Mouse (Mus musculus) testis, adult 2 months (tissue): ENCODE results near the gene Ezh1. TPM values are rescaled to one million over a fixed set of nuclear protein-coding genes. Genes with fewer than 3 reads are reported as not detected.

ENCODE experiments used
- H3K27ac ChIP-seq: fragments of 200-500 bp; 2 replicates; pipeline ENCODE4 v1.5.1; 2012; ENCODE audit warnings: low read depth, low read length; ENCODE audit not compliant: control insufficient read depth, insufficient read depth
- H3K27me3 ChIP-seq: fragments of 200-500 bp; 2 replicates; pipeline ENCODE4 v1.6.1; 2012; ENCODE audit warnings: mild to moderate bottlenecking, low read length, moderate library complexity; ENCODE audit not compliant: control insufficient read depth, insufficient read depth
- H3K36me3 ChIP-seq: fragments of 200-500 bp; 2 replicates; pipeline ENCODE4 v1.6.1; 2012; ENCODE audit warnings: mild to moderate bottlenecking, low read length; ENCODE audit not compliant: control insufficient read depth, insufficient read depth
- H3K4me1 ChIP-seq: fragments of 200-500 bp; 2 replicates; pipeline ENCODE4 v1.6.1; 2012; ENCODE audit warnings: low read length; ENCODE audit not compliant: control insufficient read depth, insufficient read depth
- H3K4me3 ChIP-seq: fragments of 200-500 bp; 2 replicates; pipeline ENCODE4 v1.5.1; 2012; ENCODE audit warnings: low read depth, mild to moderate bottlenecking, low read length, moderate library complexity, mixed read lengths; ENCODE audit not compliant: control insufficient read depth
- CTCF ChIP-seq: fragments of 200-500 bp; IDR thresholded peaks from 2 replicates; pipeline ENCODE4 v1.5.1; 2012; ENCODE audit warnings: low read depth, mild to moderate bottlenecking, inconsistent platforms, low read length, moderate library complexity; ENCODE audit not compliant: control insufficient read depth, insufficient read depth, insufficient replicate concordance
- POLR2A ChIP-seq: fragments of 200-500 bp; IDR thresholded peaks from 2 replicates; pipeline ENCODE4 v1.6.1; 2012; ENCODE audit warnings: low read depth, mild to moderate bottlenecking, inconsistent platforms, low read length, moderate library complexity; ENCODE audit not compliant: control insufficient read depth
- polyA plus RNA-seq: library from polyadenylated mRNA; depleted of rRNA; stranded (reverse); fragments of >200 nt; gene quantifications from 2 replicates; pipeline ENCODE4 v1.2.3, GENCODE M21; 2012

The Ezh1 gene
- polyA plus RNA-seq, 1 experiment = 14.3 TPM

DNA sequence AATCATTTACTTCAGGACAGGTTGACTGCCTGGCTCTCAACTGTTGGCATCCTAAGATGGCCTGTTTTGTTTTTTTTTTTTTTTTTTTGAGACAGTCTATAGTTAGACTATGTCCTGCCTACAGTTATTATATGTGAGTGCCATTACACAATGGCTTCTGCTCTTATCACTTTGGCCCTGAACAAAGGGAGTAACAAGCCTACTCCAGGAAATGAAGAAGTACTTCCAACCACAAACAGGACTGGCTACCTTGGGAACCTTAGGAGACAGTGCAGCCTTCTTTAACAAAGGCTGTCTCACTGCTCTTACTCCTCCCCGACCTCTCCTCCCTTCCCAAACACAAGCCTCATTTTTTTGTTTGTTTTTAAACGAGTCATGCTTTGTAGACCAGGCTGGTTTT, 5.4 kb downstream of the Ezh1 start:
- no peaks in the 10 kb centered on the region for H3K27me3 ChIP-seq
- peaks cover 2% of the 10 kb centered on the region; the same call in 1 of the 2 replicates for H3K4me1 ChIP-seq
- H3K36me3 ChIP-seq = no peaks in the 10 kb centered on the region; the same call in none of the 2 replicates
- no peak for TF ChIP-seq CTCF
- no peak overlapping the region for H3K27ac ChIP-seq
- H3K4me3 ChIP-seq = no peak overlapping the region

DNA sequence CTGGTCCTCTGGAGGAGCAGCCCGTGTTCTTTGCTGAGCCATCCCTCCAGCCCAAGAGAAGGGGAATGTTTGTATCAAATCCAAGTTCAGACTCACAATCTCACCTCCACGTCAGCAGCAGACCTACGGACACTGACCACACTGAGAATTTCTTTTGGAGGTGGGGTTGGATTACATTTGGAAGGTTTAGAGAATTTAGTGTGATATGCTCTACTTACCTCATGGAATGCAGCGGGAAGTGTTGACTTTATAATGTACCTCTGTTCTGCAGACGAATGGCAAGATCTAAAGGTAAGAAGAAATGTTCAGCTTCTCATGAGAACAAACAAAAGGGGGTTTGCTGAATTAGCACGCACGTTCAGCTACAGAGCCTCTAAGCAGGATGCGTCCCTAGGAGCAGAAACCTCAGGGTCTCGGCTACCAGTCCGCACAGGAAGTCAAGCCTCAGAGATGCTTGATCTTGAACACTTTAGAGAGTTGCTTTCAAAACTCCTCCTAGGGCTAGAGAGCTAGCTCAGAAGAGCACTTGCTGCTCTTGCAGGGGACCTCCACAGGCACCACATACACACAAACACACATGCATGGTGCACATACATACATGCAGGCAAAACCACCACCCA, 7.7 kb downstream of the Ezh1 start:
- Histone ChIP-seq H3K27ac (no peak overlapping the region), H3K4me1 (no peaks in the 10 kb centered on the region), H3K27me3 (no peaks in the 10 kb centered on the region), H3K4me3 (no peak overlapping the region), H3K36me3 (no peaks in the 10 kb centered on the region; the same call in none of the 2 replicates)
- TF ChIP-seq CTCF (no peak), POLR2A (no peak)

DNA sequence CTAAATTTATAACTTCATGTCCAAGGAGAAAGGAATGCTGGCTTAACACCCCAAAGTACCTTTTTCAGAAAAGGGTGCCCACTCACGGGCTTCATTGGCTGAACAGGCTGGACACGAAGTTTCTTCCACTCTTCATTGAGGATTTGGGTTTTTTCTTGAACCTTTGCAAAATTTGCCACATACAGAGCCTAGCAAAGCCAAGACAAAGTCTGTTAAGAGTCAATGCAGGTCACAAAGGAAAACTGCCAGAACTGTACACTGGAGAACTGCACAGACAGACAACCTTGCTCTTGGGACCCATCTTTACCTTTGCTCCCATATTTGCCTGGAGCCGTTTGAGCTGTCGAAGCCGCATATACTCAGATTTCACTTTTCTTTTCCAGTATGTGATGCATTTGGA, 9.3 kb downstream of the Ezh1 start:
- H3K4me3 ChIP-seq = no peak overlapping the region
- H3K4me1 ChIP-seq = no peaks in the 10 kb centered on the region
- H3K27me3 ChIP-seq = no peaks in the 10 kb centered on the region
- no peak overlapping the region for H3K27ac ChIP-seq
- TF ChIP-seq POLR2A (no peak), CTCF (no peak)
- H3K36me3 ChIP-seq = no peaks in the 10 kb centered on the region; the same call in none of the 2 replicates

DNA sequence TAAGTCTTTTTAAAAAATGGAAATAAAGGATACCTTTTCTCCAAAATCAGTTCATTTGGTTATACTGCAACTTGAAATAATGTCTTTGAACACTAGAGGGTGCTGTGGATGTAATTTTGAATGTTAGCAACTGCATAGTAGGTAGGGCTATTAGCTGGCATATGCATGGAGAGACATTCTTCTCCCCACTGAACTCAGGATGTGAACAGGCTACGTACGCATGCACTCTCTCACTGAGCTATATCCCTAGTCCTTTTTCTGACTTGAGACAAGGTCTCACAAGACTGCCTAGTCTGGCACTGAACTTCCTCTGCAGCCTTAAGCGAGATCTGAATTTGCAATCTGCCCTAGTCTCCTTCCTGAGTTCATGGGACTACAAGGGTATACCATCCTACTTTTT, 14.3 kb downstream of the Ezh1 start:
- no peaks in the 10 kb centered on the region for H3K4me1 ChIP-seq
- peaks cover 2% of the 10 kb centered on the region for H3K36me3 ChIP-seq
- TF ChIP-seq CTCF = peak; percentile 10; the same call in 1 of the 2 replicates
- no peak for TF ChIP-seq POLR2A
- no peaks in the 10 kb centered on the region for H3K27me3 ChIP-seq
- H3K27ac ChIP-seq = no peak overlapping the region
- H3K4me3 ChIP-seq = no peak overlapping the region

DNA sequence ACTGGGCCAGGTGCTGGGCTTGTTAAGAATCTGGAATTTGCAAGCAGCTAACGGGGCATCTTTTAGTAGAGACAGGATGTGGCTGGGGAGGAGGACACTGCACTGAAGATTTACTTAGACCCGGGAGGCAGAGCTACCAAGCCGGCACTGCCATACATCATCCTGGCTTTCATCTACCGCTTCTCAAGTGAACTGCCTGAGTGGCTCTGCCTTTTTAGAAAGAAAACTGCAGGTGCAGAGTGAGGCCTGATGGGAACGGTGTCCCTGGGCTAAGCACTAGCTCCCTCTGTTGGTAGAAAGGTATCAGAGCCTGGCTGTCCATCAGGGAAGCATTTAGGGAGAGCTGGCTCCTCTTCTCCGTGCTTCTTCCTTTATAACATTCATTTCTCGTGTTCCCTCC, 25.3 kb downstream of the Ezh1 start:
- 0 out of 2 replicates have a peak, but pooled peaks cover 2% of the 10 kb centered on the region for H3K36me3 ChIP-seq
- no peak overlapping the region for H3K27ac ChIP-seq
- no peak for TF ChIP-seq POLR2A
- peak; percentile 46; the same call in 1 of the 2 replicates for TF ChIP-seq CTCF
- no peaks in the 10 kb centered on the region for H3K4me1 ChIP-seq
- H3K4me3 ChIP-seq = no peak overlapping the region
- H3K27me3 ChIP-seq = no peaks in the 10 kb centered on the region

DNA sequence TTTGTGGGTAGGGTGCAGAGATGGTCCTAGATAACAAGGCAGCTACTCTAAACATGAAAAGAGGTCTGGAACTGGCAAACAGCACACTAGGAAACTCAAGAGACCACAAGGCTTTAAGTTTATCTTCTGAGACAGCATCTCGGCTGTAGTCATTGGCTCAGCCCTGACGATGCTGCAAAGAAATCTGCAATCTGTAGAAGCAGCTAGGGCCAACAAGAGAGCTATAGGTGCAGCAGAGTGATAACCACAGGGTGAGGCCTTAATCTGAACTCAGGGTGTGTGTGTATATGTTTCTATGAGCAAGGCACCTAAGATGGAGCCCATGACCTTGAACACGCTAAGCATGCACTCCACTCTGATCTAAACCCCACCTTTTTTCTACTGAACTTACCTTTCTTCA, 26.7 kb downstream of the Ezh1 start:
- Histone ChIP-seq H3K4me3 (no peak overlapping the region), H3K4me1 (no peaks in the 10 kb centered on the region), H3K27ac (no peak overlapping the region), H3K27me3 (no peaks in the 10 kb centered on the region), H3K36me3 (0 out of 2 replicates have a peak, but pooled peaks cover 2% of the 10 kb centered on the region)
- TF ChIP-seq POLR2A (no peak), CTCF (no peak)

DNA sequence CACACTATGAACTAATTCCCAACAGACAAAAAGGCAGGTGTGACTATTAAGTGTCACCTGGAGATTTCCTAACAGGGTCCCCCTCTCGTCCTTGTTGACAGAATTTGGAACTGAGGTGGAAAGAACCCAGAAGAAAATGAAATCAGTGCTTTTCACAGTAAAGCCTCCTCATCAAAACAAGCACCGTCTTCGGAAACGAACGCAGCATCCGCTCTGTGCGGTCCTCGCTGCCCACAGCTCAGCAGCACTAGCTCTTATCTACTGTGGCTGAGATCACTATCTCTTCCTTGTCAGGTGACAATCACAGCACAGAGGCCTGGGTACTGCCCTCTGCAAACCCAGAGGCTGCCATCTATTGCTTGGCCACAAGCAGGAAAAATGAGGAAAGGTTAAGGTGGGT, 30.1 kb downstream of the Ezh1 start:
- H3K4me1 ChIP-seq = no peaks in the 10 kb centered on the region
- H3K36me3 ChIP-seq = 0 out of 2 replicates have a peak, but pooled peaks cover 2% of the 10 kb centered on the region
- H3K27me3 ChIP-seq = no peaks in the 10 kb centered on the region
- H3K4me3 ChIP-seq = no peak overlapping the region
- TF ChIP-seq CTCF (no peak), POLR2A (no peak)
- no peak overlapping the region for H3K27ac ChIP-seq

DNA sequence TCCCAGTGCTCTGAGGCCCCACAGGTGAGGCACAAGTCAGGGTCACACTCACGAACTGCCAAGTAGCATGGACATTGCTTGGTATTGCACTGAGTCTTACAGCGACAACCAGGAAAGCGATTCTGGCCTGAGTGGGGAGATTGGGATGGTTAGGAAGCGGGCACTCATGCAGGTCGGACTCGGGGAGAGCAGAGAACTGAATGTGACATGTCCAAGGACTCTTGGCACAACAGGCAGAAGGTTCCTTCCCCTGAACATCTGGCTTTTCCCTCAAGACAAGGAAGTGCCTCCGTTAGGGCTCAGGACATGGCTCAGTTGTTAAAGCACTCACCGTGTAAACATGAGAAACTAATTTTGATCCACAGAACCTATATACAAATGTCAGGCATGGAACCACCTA, 30.7 kb downstream of the Ezh1 start:
- Histone ChIP-seq H3K27ac (no peak overlapping the region), H3K4me1 (no peaks in the 10 kb centered on the region), H3K36me3 (0 out of 2 replicates have a peak, but pooled peaks cover 1% of the 10 kb centered on the region), H3K27me3 (no peaks in the 10 kb centered on the region), H3K4me3 (no peak overlapping the region)
- TF ChIP-seq CTCF = no peak
- TF ChIP-seq POLR2A = no peak
